Mouse (Mus musculus) c-Kit-positive CD71-positive TER-119-negative erythroid progenitor cells, embryonic 14.5 days (primary cell): ENCODE results near the gene Tln1.

Experiments
- DNase-seq: peaks from one replicate; pipeline ENCODE4 v3.0.0-alpha.2; 2013; ENCODE audit warnings: low read depth

The Tln1 gene

GRCm38 (mm10) chr4:43547160-43547559 lies 15.3 kb downstream of the Tln1 start:
- no peak for DNase-seq

- no peak for DNase-seq
Observed at GRCm38 (mm10) chr4:43546375-43547047, 16.0 kb downstream of the Tln1 start.

DNA sequence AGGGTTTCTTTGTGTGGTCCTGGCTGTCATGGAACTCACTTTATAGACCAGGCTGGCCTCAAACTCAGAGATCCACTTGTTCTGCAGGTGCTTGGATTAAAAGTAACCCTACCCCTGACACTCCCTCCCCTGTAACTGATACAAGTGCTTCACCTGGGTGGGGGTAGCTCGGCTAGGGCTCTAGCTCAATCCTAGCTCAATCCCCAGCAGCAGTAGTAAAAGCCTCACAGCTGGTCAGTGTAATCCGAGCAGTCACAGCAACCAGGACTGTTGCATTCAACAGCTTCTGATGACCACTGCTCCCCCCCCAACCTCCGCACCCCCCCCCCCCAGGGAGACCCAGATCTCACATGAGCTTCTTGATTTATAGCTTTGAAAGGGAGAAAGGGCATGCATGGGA lies 20.4 kb downstream of the Tln1 start:
- DNase-seq = no peak

- DNase-seq = no peak
Observed at GRCm38 (mm10) chr4:43536031-43536430, 26.5 kb downstream of the Tln1 start.

GRCm38 (mm10) chr4:43535628-43536027 lies 26.9 kb downstream of the Tln1 start:
- DNase-seq = no peak

- DNase-seq = no peak
Observed at GRCm38 (mm10) chr4:43533270-43533669, 29.2 kb downstream of the Tln1 start.

GRCm38 (mm10) chr4:43530581-43530980 lies 31.9 kb downstream of the Tln1 start:
- peak; percentile 85 for DNase-seq

DNA sequence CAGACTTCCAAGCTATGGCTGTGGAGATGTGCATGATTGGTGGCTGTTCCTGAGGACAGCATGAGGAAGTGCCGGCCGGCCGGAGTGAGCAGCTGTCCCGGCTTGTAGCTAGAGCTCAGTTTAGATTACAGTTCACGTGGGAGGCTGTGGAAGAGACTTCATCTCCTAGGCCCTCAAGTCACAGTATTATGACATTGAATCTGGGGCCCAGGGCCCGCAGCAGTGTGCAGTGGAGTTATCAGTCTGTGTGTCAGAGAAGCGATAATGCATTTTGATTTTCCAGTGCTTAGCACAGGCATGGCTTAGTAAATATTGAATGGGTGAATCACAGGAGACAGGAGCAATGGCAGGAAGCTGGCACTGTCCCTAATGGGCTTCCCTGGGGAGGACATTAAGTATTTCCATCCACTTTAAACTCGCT lies 32.4 kb downstream of the Tln1 start:
- DNase-seq = no peak

DNA sequence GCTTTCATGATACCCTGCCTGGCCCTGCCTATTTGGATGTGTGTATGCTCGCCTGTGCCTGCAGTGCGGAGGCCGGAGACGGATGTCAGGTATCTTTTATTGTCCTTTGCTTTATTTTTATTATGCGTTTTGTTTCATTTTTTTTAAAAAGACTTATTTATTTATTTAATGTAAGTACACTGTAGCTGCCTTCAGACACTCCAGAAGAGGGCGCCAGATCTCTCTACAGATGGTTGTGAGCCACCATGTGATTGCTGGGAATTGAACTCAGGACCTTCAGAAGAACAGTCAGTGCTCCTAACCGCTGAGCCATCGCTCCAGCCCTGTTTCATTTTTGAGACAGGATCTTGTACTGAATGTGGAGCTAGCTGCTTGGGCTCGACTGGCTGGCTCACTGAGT lies 34.0 kb downstream of the Tln1 start:
- DNase-seq = no peak

- no peak for DNase-seq
Observed at GRCm38 (mm10) chr4:43527880-43528279, 34.6 kb downstream of the Tln1 start.

DNA sequence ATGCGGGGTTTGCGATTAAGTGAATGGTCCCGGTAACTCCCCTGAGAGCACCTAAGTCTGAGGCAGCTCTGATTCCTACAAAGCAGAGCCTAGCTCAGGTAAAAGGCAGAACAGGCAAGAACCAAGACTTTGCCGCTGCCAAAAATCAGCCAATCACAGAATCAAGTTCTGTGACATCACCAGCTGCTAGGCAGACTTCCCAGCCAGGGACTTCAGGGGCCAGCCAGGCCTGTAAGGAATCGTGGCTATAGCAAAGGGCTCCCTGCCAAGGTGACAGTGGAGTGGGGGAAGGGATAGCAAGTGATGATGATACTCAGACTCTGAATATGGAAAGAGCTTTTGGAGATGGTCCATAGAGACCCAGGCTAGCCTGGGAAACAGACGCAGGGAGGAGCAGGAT lies 42.5 kb downstream of the Tln1 start:
- DNase-seq = peak; percentile 75

DNA sequence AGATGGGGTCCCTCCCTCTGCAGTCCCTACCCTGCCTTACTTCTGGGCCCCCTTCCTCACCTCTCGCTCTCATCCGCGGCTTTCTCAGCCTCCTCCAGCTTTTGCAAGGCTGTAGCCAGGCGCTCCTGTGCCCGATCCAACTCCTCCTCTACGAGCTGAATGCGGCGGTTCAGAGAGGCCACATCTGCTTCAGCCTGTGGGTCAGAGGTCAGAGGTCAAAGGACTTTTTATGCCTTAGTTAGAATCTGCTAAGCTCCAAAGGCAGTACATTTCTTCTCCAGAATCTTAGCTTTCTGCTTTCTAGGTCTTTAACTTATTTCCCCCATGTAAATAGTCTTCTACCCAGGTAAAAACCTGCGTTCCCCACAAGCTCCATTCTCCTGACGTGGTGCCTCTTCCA lies 42.9 kb downstream of the Tln1 start:
- no peak for DNase-seq

DNA sequence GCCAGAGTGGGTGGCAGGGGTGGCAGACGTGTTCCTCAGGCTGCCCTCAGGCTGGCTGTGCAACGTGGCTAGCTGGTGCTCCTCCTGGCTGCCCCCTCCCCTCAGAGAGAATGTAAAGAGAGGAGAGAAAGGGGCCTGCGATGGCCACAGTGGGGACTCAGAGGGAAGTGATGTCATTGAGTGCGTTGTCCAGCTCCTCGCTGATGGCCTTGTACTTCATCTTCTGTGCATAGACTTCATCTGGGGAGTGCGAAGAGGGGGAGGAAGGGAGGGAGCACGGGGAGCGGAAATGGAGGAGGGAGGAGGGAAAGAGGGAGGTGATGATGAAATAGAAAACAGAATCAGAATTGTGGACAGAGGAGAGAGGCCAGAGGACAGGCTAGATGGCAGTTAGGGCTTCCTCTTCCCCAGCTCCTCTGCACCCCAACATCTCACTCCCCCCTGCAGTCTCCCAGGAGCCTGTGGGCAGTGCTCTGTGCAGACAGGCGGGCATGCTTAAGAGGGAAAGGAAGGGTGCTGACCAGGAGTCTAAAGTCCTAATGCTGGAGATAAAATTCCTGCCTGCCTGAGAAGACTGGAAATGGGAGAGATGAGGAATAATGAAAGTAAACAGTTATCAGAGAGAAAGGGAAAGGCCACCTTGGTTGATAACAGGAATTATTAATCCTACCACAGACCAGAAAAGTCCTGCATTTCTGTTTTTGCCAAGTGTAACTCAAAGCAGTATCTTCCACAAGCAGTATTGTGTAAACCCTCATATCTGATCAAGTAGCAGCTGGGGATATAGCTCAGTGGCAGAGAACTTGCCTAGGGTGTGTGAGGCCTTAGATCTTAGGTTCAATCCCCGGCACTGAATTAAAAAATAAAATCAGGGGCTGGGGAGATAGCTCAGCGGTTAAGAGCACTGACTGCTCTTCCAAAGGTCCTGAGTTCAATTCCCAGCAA lies 46.5 kb downstream of the Tln1 start:
- no peak for DNase-seq

DNA sequence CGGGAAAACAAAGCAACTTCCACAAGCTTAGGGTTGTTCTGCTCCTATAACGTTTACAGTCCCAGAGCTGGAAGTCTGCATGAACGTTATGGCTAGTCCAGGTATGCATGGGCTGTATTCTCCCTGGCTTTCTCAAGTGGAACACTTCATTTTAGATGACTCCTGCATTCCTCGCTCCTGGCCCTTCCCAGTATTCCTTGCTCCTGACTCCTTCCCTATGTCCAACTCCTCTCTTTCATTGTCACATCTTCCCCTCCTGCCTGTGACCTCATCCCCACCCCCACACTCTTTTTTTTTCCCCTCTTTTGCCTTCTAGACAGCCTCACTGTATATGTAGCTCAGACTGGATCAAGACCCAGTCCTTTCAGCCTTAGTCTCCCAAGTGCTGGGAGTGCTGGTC lies 48.7 kb downstream of the Tln1 start:
- no peak for DNase-seq

DNA sequence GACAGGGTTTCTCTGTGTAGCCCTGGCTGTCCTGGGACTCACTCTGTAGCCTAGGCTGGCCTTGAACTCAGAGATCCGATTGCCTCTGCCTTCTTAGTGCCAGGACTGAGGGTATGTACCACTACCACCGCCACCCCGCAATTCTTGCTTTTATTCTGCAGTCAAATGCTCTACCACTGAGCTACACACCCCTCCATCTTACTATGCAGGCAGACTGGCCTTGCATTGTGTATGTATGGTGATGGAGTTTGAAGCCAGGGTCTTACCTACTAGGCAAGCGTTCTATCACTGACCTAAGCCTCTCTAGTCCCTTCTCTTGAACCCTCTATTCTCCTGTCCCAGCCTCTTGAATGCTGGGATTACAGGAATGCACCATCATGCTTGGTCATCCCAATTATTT lies 49.2 kb downstream of the Tln1 start:
- DNase-seq = no peak

GRCm38 (mm10) chr4:43512653-43513052 lies 49.8 kb downstream of the Tln1 start:
- DNase-seq = no peak

DNA sequence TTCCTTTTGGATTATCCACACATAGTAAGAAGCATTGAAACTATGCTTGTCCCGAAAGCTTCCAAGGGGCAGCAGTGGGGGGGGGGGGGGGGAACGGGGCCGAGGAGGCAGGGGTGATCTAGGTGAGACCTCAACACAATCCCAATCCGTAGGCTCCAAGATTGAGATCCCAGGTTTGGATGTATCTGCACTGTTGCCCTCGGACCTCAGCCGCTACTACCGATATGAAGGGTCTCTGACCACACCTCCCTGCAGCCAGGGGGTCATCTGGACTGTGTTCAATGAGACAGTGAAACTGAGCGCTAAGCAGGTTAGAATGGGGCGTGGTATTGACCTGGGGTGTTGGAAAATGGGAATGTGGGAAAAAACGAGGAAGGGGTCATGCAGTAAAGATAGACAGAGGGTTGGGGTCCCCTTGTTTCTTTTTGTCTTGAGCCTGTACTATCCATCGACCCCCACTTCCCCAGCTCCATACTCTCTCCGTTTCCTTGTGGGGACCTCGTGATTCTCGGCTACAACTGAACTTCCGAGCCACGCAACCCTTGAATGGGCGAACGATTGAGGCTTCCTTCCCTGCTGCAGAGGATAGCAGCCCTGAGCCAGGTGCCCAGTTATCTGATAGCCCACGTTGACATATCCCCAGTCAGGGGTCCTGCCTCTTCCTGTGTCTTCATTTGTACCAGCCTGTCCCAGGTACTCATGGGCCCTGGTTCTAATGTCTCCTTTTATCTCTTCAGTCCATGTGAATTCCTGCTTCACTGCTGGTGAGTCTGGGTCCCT lies 50.6 kb downstream of the Tln1 start:
- no peak for DNase-seq

- DNase-seq = no peak
Observed at GRCm38 (mm10) chr4:43509109-43509508, 53.4 kb downstream of the Tln1 start.

DNA sequence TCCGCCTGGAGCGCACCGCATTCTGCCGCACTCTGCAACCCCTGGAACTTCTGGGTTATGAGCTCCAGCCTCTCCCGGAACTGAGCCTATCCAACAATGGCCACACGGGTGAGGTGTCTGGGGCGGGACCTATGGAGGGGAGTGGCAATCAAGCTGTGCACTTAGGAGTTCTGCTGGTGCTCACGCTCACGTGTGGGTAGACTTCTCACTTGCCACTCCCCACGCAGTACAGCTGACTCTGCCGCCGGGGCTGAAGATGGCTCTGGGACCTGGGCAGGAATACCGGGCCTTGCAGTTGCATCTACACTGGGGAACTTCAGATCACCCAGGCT lies 53.9 kb downstream of the Tln1 start:
- peak; percentile 62 for DNase-seq

- no peak for DNase-seq
Observed at GRCm38 (mm10) chr4:43507938-43508665, 54.4 kb downstream of the Tln1 start.

DNA sequence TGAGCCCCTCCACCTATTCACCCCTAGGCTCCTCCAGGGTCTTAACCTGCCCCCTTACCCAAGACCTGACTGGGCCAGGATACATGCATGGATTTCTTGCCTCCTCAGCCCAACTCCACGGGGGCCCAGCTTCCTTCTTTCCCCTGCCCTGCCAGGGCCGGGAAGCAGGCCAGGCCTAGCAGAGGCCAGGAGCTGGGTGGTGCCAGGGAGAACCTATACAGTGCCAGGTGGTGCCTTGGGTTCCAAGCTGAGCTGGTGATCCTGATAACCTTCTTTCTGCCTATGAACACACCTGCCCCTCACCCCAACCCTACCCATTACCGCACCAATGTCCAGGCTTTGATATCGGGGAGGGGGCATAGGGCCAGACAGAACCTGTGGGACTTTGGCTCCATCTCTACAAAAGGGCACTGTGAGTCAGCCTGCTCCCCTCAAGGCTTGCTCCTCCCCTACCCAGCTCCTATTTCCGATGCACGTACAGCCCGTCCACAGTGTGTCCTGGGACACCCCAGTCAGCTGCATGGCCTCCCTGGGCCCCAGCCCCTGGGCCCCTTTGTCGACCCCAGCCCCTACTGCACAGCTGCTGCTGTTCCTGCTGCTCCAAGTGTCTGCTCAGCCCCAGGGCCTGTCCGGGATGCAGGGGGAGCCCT lies 55.8 kb downstream of the Tln1 start, which contains the start of gene Car9:
Gene Car9 (plus strand): TSS at position 431 of the 650 bp plus-strand sequence.
- DNase-seq = no peak
